Mouse (Mus musculus) cortical plate, adult 2 months (tissue): ENCODE measurements around the gene Trim10. TPM values are rescaled to one million over a fixed set of nuclear protein-coding genes. Genes with fewer than 3 reads are reported as not detected.
A peak's percentile ranks its signal among the peaks of the same experiment; 100 is the strongest.

Experiments
- H3K27ac ChIP-seq: fragments of 200-500 bp; 2 replicates; pipeline ENCODE4 v1.5.1; 2012; ENCODE audit warnings: low read length, control low read depth, inconsistent platforms; ENCODE audit not compliant: insufficient read depth
- H3K4me1 ChIP-seq: fragments of 200-500 bp; 2 replicates; pipeline ENCODE4 v1.6.1; 2011; ENCODE audit warnings: low read length; ENCODE audit not compliant: control insufficient read depth, insufficient read depth
- H3K4me3 ChIP-seq: fragments of 200-500 bp; 2 replicates; pipeline ENCODE4 v1.5.1; 2011; ENCODE audit warnings: mild to moderate bottlenecking, low read length, control low read depth; ENCODE audit not compliant: insufficient read depth
- CTCF ChIP-seq: fragments of 200-500 bp; IDR thresholded peaks from 2 replicates; pipeline ENCODE4 v1.5.1; 2011; ENCODE audit warnings: mild to moderate bottlenecking, control low read depth, low read length; ENCODE audit not compliant: insufficient read depth; ENCODE audit errors: extremely low read depth
- POLR2A ChIP-seq: fragments of 200-500 bp; IDR thresholded peaks from 2 replicates; pipeline ENCODE4 v1.6.1; 2011; ENCODE audit warnings: mild to moderate bottlenecking, low read length, control low read depth; ENCODE audit not compliant: insufficient read depth; ENCODE audit errors: extremely low read depth
- polyA plus RNA-seq: library from polyadenylated mRNA; depleted of rRNA; stranded (reverse); fragments of >200 nt; gene quantifications from 2 replicates; pipeline ENCODE4 v1.2.3, GENCODE M21; 2012

Gene Trim10
- polyA plus RNA-seq, 1 experiment = not detected

DNA sequence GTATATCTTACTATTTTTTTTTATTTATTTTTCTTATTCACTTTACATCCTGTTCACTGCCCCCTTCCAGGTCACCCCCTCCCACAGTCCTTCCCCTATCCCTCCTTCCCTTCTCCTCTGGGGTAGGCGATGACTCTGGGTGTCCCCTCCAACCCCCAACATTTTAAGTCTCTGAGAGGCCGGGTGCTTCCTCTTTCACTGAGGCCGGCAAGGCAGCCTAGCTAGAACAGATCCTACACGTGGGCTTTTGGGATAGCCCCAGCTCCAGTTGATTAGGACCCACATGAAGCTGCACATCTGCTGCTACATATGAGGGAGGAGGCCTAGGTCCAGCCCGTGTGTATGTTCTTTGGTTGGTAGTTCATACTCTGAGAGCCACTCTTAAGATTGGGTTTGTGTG, 30.4 kb upstream of the Trim10 start:
- H3K4me1 ChIP-seq = peaks cover 4% of the 10 kb centered on the region; the same call in 1 of the 2 replicates
- TF ChIP-seq POLR2A = no peak
- TF ChIP-seq CTCF = no peak
- no peak overlapping the region for H3K4me3 ChIP-seq
- no peak overlapping the region for H3K27ac ChIP-seq

DNA sequence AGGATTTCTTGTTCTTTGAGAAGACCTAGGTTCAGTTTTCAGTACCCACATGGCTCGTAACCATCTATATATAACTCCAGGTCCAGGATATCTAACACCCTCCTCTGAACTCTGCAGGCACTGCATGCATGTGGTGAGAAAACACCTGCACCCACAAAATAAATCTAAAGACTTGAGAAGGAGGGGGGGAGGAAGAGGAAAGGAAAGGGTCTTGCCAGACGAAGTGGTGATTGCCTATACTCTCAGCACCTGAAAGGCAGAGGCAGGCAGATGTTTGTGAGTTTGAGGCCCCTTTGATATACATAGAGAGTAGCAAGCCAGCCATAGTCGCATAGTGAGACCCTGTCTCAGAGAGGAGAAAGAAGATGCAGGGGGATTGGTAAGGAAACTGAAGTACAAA, 29.4 kb upstream of the Trim10 start:
- Histone ChIP-seq H3K27ac (no peak overlapping the region), H3K4me1 (peaks cover 4% of the 10 kb centered on the region; the same call in 1 of the 2 replicates), H3K4me3 (no peak overlapping the region)
- no peak for TF ChIP-seq POLR2A
- TF ChIP-seq CTCF = no peak

DNA sequence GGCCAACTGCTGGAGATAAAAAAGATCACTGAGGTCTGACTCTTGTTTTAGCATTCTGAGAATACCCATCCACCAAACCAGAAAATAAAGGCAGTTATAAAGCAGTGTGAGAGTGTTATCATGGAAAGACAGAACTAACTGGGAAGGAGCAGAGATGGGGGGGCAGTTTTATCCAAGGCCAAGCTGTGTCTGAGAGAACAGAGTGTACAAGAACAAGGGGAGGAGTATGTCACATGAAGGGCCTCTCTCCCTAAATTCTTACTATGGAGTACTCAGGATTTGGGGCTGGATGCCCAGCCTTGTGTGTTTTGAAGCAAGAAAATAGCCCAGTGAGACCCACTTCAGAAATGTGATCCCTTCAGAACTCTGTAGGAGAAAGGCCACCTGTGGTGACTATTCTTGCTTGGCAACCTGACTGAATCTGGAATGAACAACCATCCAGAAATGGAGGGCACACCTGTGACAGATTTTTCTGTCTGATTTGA, 28.4 kb upstream of the Trim10 start:
- no peak for TF ChIP-seq CTCF
- no peak for TF ChIP-seq POLR2A
- H3K27ac ChIP-seq = no peak overlapping the region
- no peak overlapping the region for H3K4me3 ChIP-seq
- peaks cover 4% of the 10 kb centered on the region; the same call in 1 of the 2 replicates for H3K4me1 ChIP-seq

DNA sequence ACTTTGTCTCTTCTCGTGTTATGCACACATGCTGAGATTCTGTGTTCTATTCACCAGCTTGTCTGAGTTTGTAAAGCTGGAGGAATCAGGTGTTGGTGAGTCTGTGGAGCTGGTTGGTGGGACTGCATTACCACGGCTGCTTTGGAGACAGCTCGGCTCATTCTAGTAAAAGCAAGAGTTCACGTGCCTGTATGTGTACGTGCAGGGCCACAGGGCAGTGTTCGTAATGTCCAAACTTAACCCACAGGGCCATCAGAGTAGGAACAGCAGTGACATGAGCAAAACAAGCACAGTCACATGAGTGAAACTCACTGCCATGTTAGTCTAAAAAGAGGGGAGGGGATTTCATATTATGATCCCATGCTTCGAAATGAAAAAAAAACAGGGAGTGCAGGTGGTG, 25.7 kb upstream of the Trim10 start:
- no peaks in the 10 kb centered on the region for H3K4me1 ChIP-seq
- TF ChIP-seq POLR2A (no peak), CTCF (no peak)
- no peak overlapping the region for H3K27ac ChIP-seq
- no peak overlapping the region for H3K4me3 ChIP-seq

DNA sequence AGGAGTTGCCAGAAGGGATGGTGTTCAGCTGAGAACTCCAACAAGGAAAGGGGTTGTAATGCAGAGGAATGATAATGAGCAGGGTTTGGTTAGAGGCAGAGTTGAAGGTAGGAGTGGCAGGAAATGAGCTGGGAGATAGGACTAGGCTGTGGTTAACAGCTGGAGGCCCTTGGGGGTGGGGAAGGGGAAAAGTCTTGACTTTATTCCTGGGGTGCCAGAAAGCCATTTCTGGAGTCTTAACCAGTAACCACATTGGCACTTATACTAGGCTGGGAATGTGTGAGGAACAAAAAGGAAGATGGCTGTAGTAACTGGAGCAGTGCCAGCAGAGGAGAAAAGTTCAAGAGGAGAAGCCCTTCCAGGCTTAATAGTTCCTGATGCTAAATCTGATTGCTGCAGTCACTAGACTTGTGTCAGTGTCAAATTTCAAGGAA, 25.1 kb upstream of the Trim10 start:
- no peak overlapping the region for H3K4me3 ChIP-seq
- H3K4me1 ChIP-seq = no peaks in the 10 kb centered on the region
- TF ChIP-seq POLR2A = no peak
- TF ChIP-seq CTCF = no peak
- no peak overlapping the region for H3K27ac ChIP-seq

DNA sequence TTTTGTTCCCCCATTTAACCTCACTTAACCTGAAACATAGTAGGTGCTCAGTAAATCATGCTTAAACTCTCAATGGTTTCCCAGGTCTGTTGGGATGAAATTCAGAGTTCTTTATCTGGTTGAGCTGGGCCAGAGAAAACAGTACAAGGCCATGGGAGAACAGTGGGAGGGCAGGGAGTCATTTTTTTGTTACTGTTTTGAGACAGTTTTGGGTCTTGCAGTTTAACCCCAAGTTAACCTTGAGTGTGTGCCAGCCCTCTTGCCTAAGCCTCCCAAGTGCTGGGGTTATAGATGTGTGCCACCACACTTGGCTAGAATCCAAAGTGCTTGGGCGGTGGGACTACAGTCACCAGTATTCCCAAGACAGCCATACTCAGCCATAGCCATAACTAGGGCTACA, 24.6 kb upstream of the Trim10 start:
- no peak overlapping the region for H3K4me3 ChIP-seq
- H3K4me1 ChIP-seq = no peaks in the 10 kb centered on the region
- TF ChIP-seq POLR2A (no peak), CTCF (no peak)
- no peak overlapping the region for H3K27ac ChIP-seq

DNA sequence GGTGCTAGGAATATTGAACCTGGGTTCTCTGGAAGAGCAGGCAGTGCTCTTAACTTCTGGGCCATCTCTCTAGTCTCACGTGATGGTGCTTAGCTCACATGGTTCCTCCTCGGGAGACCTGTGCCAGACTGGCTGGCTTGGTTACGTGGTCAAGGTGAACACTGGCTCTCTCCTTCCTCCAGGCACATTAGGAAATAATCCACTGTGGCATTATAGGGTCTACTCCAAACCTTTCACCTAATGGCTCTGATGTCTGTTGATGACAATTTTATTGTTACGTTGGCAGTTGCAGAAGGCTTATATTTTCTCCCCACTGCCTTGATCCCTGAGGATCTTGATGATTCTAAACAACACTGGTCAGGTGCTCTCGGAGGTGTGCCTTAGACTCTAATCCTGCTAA, 20.5 kb upstream of the Trim10 start:
- TF ChIP-seq CTCF (no peak), POLR2A (no peak)
- H3K4me3 ChIP-seq = no peak overlapping the region
- H3K4me1 ChIP-seq = no peaks in the 10 kb centered on the region; the same call in 1 of the 2 replicates
- H3K27ac ChIP-seq = peak overlapping the region; percentile 31; the same call in 1 of the 2 replicates

DNA sequence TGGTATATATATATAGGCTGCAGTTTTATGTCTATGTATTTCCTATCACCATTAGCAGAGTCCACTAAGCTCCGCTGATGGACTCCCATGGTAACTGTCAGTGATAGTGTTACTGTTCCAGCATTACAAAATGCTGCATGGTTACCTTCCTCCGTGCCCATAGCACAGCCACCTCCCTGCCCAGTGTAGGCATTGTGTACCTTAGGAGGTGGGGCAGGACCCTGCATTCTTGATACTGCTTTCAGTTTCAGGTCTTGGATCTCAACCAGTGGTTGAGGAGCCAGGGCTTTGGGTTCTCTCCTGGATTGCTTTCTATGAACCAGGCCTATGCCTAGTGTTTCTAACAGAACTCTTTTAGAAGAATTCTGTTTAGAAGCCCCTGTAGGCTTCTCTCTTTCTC, 19.4 kb upstream of the Trim10 start:
- TF ChIP-seq CTCF (no peak), POLR2A (no peak)

DNA sequence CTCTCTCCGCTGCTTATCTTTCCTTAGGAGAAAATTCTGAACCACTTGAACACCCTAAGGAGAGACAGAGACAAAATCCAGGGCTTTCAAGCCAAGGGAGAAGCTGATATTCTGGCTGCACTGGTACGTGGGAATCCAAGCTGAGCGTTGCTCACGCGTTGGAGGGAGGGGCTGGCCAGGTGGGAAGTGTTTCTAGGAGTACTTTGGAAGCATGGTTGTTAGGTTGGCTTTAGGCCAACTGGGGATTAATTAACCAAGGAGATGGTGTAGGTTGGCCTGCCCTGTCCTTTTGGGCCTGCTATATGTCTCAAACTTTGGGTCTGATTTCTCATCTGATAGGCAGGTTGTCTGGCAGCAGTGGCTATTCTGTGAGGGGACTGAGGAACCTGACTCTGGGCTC, 18.2 kb upstream of the Trim10 start:
- no peak overlapping the region for H3K4me3 ChIP-seq
- H3K27ac ChIP-seq = no peak overlapping the region
- no peak for TF ChIP-seq CTCF
- TF ChIP-seq POLR2A = no peak
- H3K4me1 ChIP-seq = no peaks in the 10 kb centered on the region; the same call in 1 of the 2 replicates

More for the DNA sequence above, 19.4 kb upstream of the Trim10 start:
- H3K4me1 ChIP-seq = no peaks in the 10 kb centered on the region; the same call in 1 of the 2 replicates
- H3K4me3 ChIP-seq = no peak overlapping the region
- H3K27ac ChIP-seq = no peak overlapping the region

DNA sequence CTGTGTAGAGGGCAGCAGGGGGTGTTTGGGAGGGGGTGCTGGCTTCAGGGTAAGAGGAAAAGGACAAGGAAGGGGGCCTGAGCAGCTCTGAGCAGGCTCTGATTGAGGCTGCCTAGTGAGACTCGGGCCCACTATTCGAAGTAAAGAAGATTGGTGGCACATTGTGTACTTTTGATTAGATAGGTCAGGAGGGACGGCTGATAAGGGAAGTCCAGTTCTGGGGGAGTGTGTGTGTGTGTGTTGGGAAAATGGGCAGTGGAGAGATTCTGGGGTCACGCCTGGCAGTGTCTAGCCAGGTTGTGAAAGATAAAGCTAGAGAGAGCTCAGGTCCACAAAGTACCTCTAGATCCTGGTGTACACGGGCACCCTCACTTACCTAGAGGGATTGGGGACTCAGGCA, 17.7 kb upstream of the Trim10 start:
- no peak for TF ChIP-seq POLR2A
- no peak for TF ChIP-seq CTCF
- H3K4me1 ChIP-seq = no peaks in the 10 kb centered on the region; the same call in 1 of the 2 replicates

DNA sequence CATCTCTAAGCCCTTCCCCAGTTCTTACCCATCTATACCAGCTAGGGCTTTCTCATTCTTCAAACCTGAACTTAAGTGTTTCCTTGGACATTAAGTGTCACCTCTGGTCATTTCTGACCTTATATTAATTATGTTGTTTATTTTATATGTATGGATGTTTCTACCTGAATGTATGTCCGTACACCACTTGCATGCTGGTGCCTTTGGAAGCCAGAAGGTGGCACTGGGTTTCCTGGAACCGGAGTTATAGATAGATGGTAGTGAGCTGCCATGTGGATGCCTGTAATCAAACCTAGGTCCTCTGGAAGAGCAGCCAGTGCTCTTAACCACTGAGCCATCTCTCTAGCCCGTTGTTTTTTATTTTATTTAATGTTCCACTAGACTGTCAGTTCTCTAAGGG, 13.9 kb upstream of the Trim10 start:
- TF ChIP-seq POLR2A (no peak), CTCF (no peak)
- Histone ChIP-seq H3K4me1 (no peaks in the 10 kb centered on the region), H3K4me3 (no peak overlapping the region), H3K27ac (no peak overlapping the region)

More for the DNA sequence above, 17.7 kb upstream of the Trim10 start:
- Histone ChIP-seq H3K27ac (no peak overlapping the region), H3K4me3 (no peak overlapping the region)
